Mouse (Mus musculus) MEL (cell line): ENCODE measurements at regions not wholly inside any gene's neighbourhood (a gene's known extent, or its start where the extent isn't known, plus 50 kb on each side); places are given as distances from the start of the nearest gene placed in this dataset.

Experiments
- DNase-seq: peaks from one replicate; pipeline ENCODE4 v3.0.0; 2011; ENCODE audit warnings: low read depth, low spot score
- H3K27ac ChIP-seq: 2 replicates; pipeline ENCODE4 v1.5.1; 2012; ENCODE audit warnings: low read depth, mild to moderate bottlenecking, control low read depth, low read length, moderate library complexity; ENCODE audit not compliant: control insufficient read depth
- H3K27me3 ChIP-seq, 2 experiments: fragments of 150-350 bp in 1 of 2; sonication (generic) in 1 of 2; 2 replicates each; pipeline ENCODE4 v1.6.1; 2012; ENCODE audit warnings: low read length in 2 of 2, mild to moderate bottlenecking in 2 of 2, improper control_type of control experiment in 1 of 2, moderate library complexity in 1 of 2; ENCODE audit not compliant: insufficient read depth in 2 of 2, control insufficient read depth in 1 of 2
- H3K36me3 ChIP-seq, 2 experiments: 2 replicates each; pipeline ENCODE4 v1.6.1; 2012 to 2014; ENCODE audit warnings: low read length in 2 of 2, improper control_type of control experiment in 1 of 2, inconsistent platforms in 1 of 2, mild to moderate bottlenecking in 1 of 2; ENCODE audit not compliant: insufficient read depth in 2 of 2, control insufficient read depth in 1 of 2
- H3K4me1 ChIP-seq, 2 experiments: fragments of 150-350 bp in 1 of 2; sonication (generic) in 1 of 2; 2 replicates each; pipeline ENCODE4 v1.6.1; 2012; ENCODE audit warnings: low read length in 2 of 2, improper control_type of control experiment in 1 of 2, mild to moderate bottlenecking in 1 of 2; ENCODE audit not compliant: insufficient read depth in 2 of 2, control insufficient read depth in 1 of 2
- H3K4me3 ChIP-seq, 2 experiments: fragments of 150-350 bp in 1 of 2; sonication (generic) in 1 of 2; 2 replicates each; pipeline ENCODE4 v1.5.1; 2012; ENCODE audit warnings: low read depth in 2 of 2, low read length in 2 of 2, mild to moderate bottlenecking in 2 of 2, moderate library complexity in 2 of 2, control low read depth in 1 of 2, improper control_type of control experiment in 1 of 2; ENCODE audit not compliant: control insufficient read depth in 1 of 2, insufficient read depth in 1 of 2
- H3K79me2 ChIP-seq: 2 replicates; pipeline ENCODE4 v1.6.1; 2012; ENCODE audit warnings: mild to moderate bottlenecking, low read length, moderate library complexity; ENCODE audit not compliant: control insufficient read depth, poor library complexity, insufficient read depth
- H3K9ac ChIP-seq: 2 replicates; pipeline ENCODE4 v1.6.1; 2012; ENCODE audit warnings: low read depth, mild to moderate bottlenecking, control low read depth, low read length, moderate library complexity; ENCODE audit not compliant: control insufficient read depth, poor library complexity, severe bottlenecking
- H3K9me3 ChIP-seq: fragments of 150-350 bp; sonication (generic); replicated peaks from 2 replicates; pipeline ENCODE4 v1.6.1; 2012; ENCODE audit warnings: mild to moderate bottlenecking, low read length, improper control_type of control experiment, moderate library complexity; ENCODE audit not compliant: insufficient read depth
- BHLHE40 ChIP-seq: IDR thresholded peaks from 2 replicates; pipeline ENCODE4 v1.6.1; 2012; ENCODE audit warnings: low read depth, mild to moderate bottlenecking, inconsistent platforms, low read length, improper control_type of control experiment, borderline replicate concordance
- CHD1 ChIP-seq: IDR thresholded peaks from 2 replicates; pipeline ENCODE4 v1.6.1; 2012; ENCODE audit warnings: low read depth, mild to moderate bottlenecking, inconsistent platforms, low read length, improper control_type of control experiment
- E2F4 ChIP-seq: IDR thresholded peaks from 2 replicates; pipeline ENCODE4 v1.6.1; 2011; ENCODE audit warnings: low read depth, low read length, improper control_type of control experiment, borderline replicate concordance
- ETS1 ChIP-seq: IDR thresholded peaks from 2 replicates; pipeline ENCODE4 v1.6.1; 2012; ENCODE audit warnings: low read depth, mild to moderate bottlenecking, inconsistent platforms, low read length, improper control_type of control experiment, moderate library complexity
- GABPA ChIP-seq: IDR thresholded peaks from 2 replicates; pipeline ENCODE4 v1.6.1; 2012; ENCODE audit warnings: low read depth, mild to moderate bottlenecking, inconsistent platforms, low read length, improper control_type of control experiment, moderate library complexity
- GATA1 ChIP-seq: IDR thresholded peaks from 2 replicates; pipeline ENCODE4 v1.6.1; 2011; ENCODE audit warnings: low read depth, low read length, improper control_type of control experiment
- JUND ChIP-seq: IDR thresholded peaks from 2 replicates; pipeline ENCODE4 v1.6.1; 2011; ENCODE audit warnings: low read depth, mild to moderate bottlenecking, improper control_type of control experiment, low read length
- KAT2A ChIP-seq: conservative IDR thresholded peaks from 2 replicates; pipeline ENCODE4 v1.6.1; 2012; ENCODE audit warnings: low read depth, low read length, improper control_type of control experiment, inconsistent platforms
- MAFK ChIP-seq: IDR thresholded peaks from 2 replicates; pipeline ENCODE4 v1.6.1; 2011; ENCODE audit warnings: low read depth, mild to moderate bottlenecking, low read length, improper control_type of control experiment, borderline replicate concordance
- MEF2A ChIP-seq: IDR thresholded peaks from 2 replicates; pipeline ENCODE4 v1.6.1; 2014; ENCODE audit warnings: low read depth, mild to moderate bottlenecking, inconsistent platforms, low read length, improper control_type of control experiment; ENCODE audit not compliant: poor library complexity, insufficient replicate concordance, severe bottlenecking; ENCODE audit errors: extremely low read depth
- MYC ChIP-seq: IDR thresholded peaks from 2 replicates; pipeline ENCODE4 v1.6.1; 2011; ENCODE audit warnings: low read depth, mild to moderate bottlenecking, low read length, improper control_type of control experiment, moderate library complexity
- NELFE ChIP-seq: IDR thresholded peaks from 2 replicates; pipeline ENCODE4 v1.6.1; 2011; ENCODE audit warnings: low read depth, low read length, improper control_type of control experiment
- NRF1 ChIP-seq: IDR thresholded peaks from 2 replicates; pipeline ENCODE4 v1.6.1; 2014; ENCODE audit warnings: low read depth, mild to moderate bottlenecking, inconsistent platforms, low read length, improper control_type of control experiment, moderate library complexity; ENCODE audit not compliant: poor library complexity, insufficient read depth, severe bottlenecking
- POLR2A ChIP-seq, 2 experiments: IDR thresholded peaks; 2 replicates each; pipeline ENCODE4 v1.6.1; 2011 to 2012; ENCODE audit warnings: low read length in 2 of 2, mild to moderate bottlenecking in 2 of 2, control low read depth in 1 of 2, improper control_type of control experiment in 1 of 2, low read depth in 1 of 2, moderate library complexity in 1 of 2; ENCODE audit not compliant: control insufficient read depth in 1 of 2, insufficient read depth in 1 of 2, poor library complexity in 1 of 2
- POLR2AphosphoS2 ChIP-seq: IDR thresholded peaks from 2 replicates; pipeline ENCODE4 v1.6.1; 2011; ENCODE audit warnings: low read length, improper control_type of control experiment
- RAD21 ChIP-seq: IDR thresholded peaks from 2 replicates; pipeline ENCODE4 v1.6.1; 2011; ENCODE audit warnings: mild to moderate bottlenecking, low read depth, low read length, improper control_type of control experiment
- SIN3A ChIP-seq: IDR thresholded peaks from 2 replicates; pipeline ENCODE4 v1.6.1; 2012; ENCODE audit warnings: low read length, improper control_type of control experiment, inconsistent platforms
- SMC3 ChIP-seq: IDR thresholded peaks from 2 replicates; pipeline ENCODE4 v1.6.1; 2011; ENCODE audit warnings: low read depth, low read length, improper control_type of control experiment
- TAL1 ChIP-seq: IDR thresholded peaks from 2 replicates; pipeline ENCODE4 v1.6.1; 2012; ENCODE audit warnings: mild to moderate bottlenecking, inconsistent platforms, low read length, moderate library complexity, mixed read lengths
- TCF12 ChIP-seq: IDR thresholded peaks from 2 replicates; pipeline ENCODE4 v1.6.1; 2014; ENCODE audit warnings: low read depth, mild to moderate bottlenecking, inconsistent platforms, low read length, improper control_type of control experiment, moderate library complexity
- USF1 ChIP-seq: IDR thresholded peaks from 2 replicates; pipeline ENCODE4 v1.6.1; 2014; ENCODE audit warnings: low read depth, mild to moderate bottlenecking, inconsistent platforms, low read length, improper control_type of control experiment, moderate library complexity
- ZC3H11A ChIP-seq: IDR thresholded peaks from 2 replicates; pipeline ENCODE4 v1.6.1; 2012; ENCODE audit warnings: low read depth, mild to moderate bottlenecking, inconsistent platforms, low read length, improper control_type of control experiment
- ZMIZ1 ChIP-seq: IDR thresholded peaks from 2 replicates; pipeline ENCODE4 v1.6.1; 2012; ENCODE audit warnings: low read depth, mild to moderate bottlenecking, inconsistent platforms, low read length, improper control_type of control experiment, moderate library complexity
- ZNF384 ChIP-seq: IDR thresholded peaks from 2 replicates; pipeline ENCODE4 v1.6.1; 2012; ENCODE audit warnings: low read depth, mild to moderate bottlenecking, inconsistent platforms, low read length, improper control_type of control experiment

DNA sequence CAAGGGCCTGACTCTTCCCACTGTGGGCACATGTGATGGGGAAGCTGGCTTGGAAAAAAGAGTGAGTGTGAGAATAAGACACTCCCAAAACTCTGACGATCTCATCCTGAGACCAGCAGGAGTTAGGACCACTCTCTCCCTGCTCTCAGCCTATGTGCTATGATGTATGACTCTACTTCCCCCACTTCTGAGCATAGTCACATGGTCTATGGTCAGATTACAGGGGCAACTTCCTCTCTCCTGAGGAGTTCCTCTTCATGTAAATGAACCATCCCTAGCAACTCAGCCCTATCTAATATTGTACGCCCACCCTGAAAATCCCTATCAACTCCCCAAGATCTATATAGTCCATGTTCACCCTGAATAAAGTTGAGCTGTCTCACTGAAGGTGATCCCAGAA, 120.0 kb upstream of the Lmo4 start:
- TF ChIP-seq BHLHE40: no peak
- TF ChIP-seq CHD1: no peak
- TF ChIP-seq E2F4: no peak
- H3K9me3 ChIP-seq: no peaks in the 10 kb centered on the region

DNA sequence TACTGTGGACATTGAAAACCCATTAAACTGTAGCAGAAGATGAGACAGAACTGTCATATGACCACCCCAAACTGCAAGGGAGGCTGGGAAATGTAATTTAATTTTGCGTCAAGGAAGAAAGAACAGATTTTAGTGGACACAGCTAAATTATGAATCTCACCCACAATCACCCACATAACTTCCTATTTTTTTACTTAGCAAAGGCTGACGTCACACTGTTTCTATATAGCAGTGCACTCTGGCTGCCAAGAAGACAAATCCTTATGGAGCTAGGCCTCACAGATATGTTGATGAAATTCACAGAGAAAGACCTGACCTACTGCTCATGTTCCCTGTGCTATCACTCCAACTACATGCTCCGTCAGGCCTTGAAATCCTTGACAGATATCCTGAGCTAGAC, 118.5 kb upstream of the Lmo4 start:
- no peaks in the 10 kb centered on the region for H3K9me3 ChIP-seq

More for the DNA sequence above, 120.0 kb upstream of the Lmo4 start:
- H3K4me1 ChIP-seq: no peaks in the 10 kb centered on the region
- H3K9ac ChIP-seq: no peak overlapping the region
- no peak for DNase-seq
- no peak overlapping the region for H3K27ac ChIP-seq
- H3K79me2 ChIP-seq: no peaks in the 10 kb centered on the region
- no peak overlapping the region for H3K4me3 ChIP-seq
- H3K36me3 ChIP-seq: no peaks in the 10 kb centered on the region
- H3K27me3 ChIP-seq: no peaks in the 10 kb centered on the region; a peak in 1 of 4 replicates

DNA sequence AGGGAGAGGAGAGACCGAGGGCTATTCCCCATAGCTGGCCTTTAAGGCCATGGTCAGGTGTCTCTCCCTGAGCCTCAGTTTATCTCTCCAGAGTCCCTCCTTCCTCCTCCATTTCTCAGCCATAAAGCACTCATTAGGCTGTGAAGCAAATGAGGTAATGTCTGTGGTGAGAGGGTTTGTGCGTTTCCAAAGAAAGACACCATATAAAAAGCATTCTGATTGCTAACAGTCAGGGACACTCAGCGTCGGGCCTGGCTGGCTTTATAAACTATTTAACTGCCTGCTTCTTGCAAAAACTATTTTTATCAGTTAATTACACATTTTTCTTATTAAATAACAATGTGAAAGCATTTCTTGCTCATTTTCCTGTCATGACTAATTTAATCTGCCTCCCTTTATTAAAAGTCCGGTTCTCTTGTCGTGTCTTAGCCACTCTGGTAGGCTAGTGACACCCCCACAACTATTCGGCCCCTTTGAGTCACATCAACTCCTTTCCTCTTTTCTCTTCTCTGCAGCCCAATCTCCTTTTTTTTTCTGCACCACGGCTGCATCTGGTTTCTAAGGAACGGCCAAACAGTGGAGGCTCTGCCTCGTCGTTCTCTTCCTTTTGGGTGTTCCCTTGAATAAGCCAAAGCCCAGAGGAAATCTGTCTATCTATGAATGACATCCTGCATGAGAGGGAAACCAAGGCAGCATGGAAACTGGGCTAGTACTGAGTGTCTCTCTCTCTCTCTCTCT, 114.6 kb upstream of the Lmo4 start:
- Histone ChIP-seq H3K27me3 (no peaks in the 10 kb centered on the region; a peak in 1 of 4 replicates), H3K36me3 (no peaks in the 10 kb centered on the region), H3K27ac (no peak overlapping the region), H3K9ac (no peak overlapping the region), H3K4me1 (no peaks in the 10 kb centered on the region), H3K4me3 (no peak overlapping the region), H3K9me3 (no peaks in the 10 kb centered on the region), H3K79me2 (no peaks in the 10 kb centered on the region)
- DNase-seq: no peak
- TF ChIP-seq MEF2A (no peak), MYC (no peak), NRF1 (no peak), GATA1 (no peak), SIN3A (no peak), SMC3 (no peak), KAT2A (no peak), RAD21 (no peak), ZC3H11A (no peak), ZMIZ1 (no peak), TCF12 (no peak), NELFE (no peak), E2F4 (no peak), GABPA (no peak), TAL1 (no peak), JUND (no peak)

More for the DNA sequence above, 118.5 kb upstream of the Lmo4 start:
- Histone ChIP-seq H3K27ac (no peak overlapping the region), H3K9ac (no peak overlapping the region), H3K79me2 (no peaks in the 10 kb centered on the region), H3K36me3 (no peaks in the 10 kb centered on the region), H3K4me3 (no peak overlapping the region), H3K27me3 (no peaks in the 10 kb centered on the region; a peak in 1 of 4 replicates), H3K4me1 (no peaks in the 10 kb centered on the region)
- DNase-seq: no peak
- no peak for TF ChIP-seq MYC
- no peak for TF ChIP-seq TAL1
- TF ChIP-seq ZNF384: no peak
- no peak for TF ChIP-seq USF1
- no peak for TF ChIP-seq CHD1
- no peak for TF ChIP-seq POLR2A (IDR thresholded peaks at IDR 0.05; ENCODE audit: control insufficient read depth in 1 of 2, insufficient read depth in 1 of 2, low read depth in 1 of 2, low read length in 2 of 2, poor library complexity in 1 of 2)
- no peak for TF ChIP-seq NRF1
- TF ChIP-seq MAFK: no peak
- no peak for TF ChIP-seq SMC3
- TF ChIP-seq RAD21: no peak
- TF ChIP-seq ETS1: no peak
- no peak for TF ChIP-seq POLR2AphosphoS2
- no peak for TF ChIP-seq JUND
- no peak for TF ChIP-seq MEF2A
- TF ChIP-seq E2F4: no peak
